Mouse (Mus musculus) liver, embryonic 12.5 days (tissue): ENCODE results near the gene Depp1. TPM values are rescaled to one million over a fixed set of nuclear protein-coding genes. Genes with fewer than 3 reads are reported as not detected.

Experiments used
- ATAC-seq: fragments of 200-750 bp; cut with Nextera tagmentation; 2 replicates; pipeline ENCODE4 v1.8.0; 2017; ENCODE audit warnings: moderate number of reproducible peaks, mild to moderate bottlenecking, moderate library complexity
- H3K27ac ChIP-seq: fragments of 300-500 bp; sonication (generic); 2 replicates; pipeline ENCODE4 v1.5.1; 2016; ENCODE audit warnings: mild to moderate bottlenecking
- H3K27me3 ChIP-seq: fragments of 300-500 bp; sonication (generic); replicated peaks from 2 replicates; pipeline ENCODE4 v1.6.1; 2016; ENCODE audit warnings: mild to moderate bottlenecking, moderate library complexity
- H3K36me3 ChIP-seq: fragments of 300-500 bp; sonication (generic); 2 replicates; pipeline ENCODE4 v1.6.1; 2016; ENCODE audit warnings: mild to moderate bottlenecking, moderate library complexity
- H3K4me1 ChIP-seq: fragments of 300-500 bp; sonication (generic); 2 replicates; pipeline ENCODE4 v1.6.1; 2016
- H3K4me2 ChIP-seq: fragments of 300-500 bp; sonication (generic); 2 replicates; pipeline ENCODE4 v1.6.1; 2016; ENCODE audit warnings: mild to moderate bottlenecking, moderate library complexity
- H3K4me3 ChIP-seq: fragments of 300-500 bp; sonication (generic); 2 replicates; pipeline ENCODE4 v1.5.1; 2016; ENCODE audit warnings: mild to moderate bottlenecking, moderate library complexity
- H3K9ac ChIP-seq: fragments of 300-500 bp; sonication (generic); 2 replicates; pipeline ENCODE4 v1.6.1; 2016; ENCODE audit warnings: mild to moderate bottlenecking, moderate library complexity
- H3K9me3 ChIP-seq: fragments of 300-500 bp; sonication (generic); replicated peaks from 2 replicates; pipeline ENCODE4 v1.6.1; 2016; ENCODE audit warnings: mild to moderate bottlenecking, moderate library complexity
- WGBS: fragments of 180-500 bp; shearing (Covaris S2); methylation state at CpG from one replicate; pipeline ENCODE4 v1.1.7; 2016; ENCODE audit not compliant: insufficient replicate concordance; 5-methylcytosine and 5-hydroxymethylcytosine counted together
- polyA plus RNA-seq: library from polyadenylated mRNA; unstranded; fragments of >200 nt; fragmentation: Nextera tagmentation; extraction: Ambion mirVana; gene quantifications from 2 replicates; pipeline ENCODE4 v1.2.1, GENCODE M21; 2016

The Depp1 gene
- polyA plus RNA-seq, 1 experiment from 2014 or later, result 2.2 TPM

- no peaks in the 10 kb centered on the region for H3K27me3 ChIP-seq
- H3K4me1 ChIP-seq, result peaks cover 16% of the 10 kb centered on the region
- peak; percentile 10; the same call in 1 of the 2 replicates for ATAC-seq
- H3K4me3 ChIP-seq, result 0 out of 2 replicates have a peak overlapping the region, but pooled peaks have one; percentile 4
- peak overlapping the region; percentile 10; the same call in 1 of the 2 replicates for H3K4me2 ChIP-seq
- no peak overlapping the region for H3K27ac ChIP-seq
- 48% methylated on average over 20 of the region's 20 CpGs for WGBS
- H3K9me3 ChIP-seq, result peaks cover 2% of the 10 kb centered on the region; the same call in 1 of the 2 replicates
- H3K9ac ChIP-seq, result no peak overlapping the region
- H3K36me3 ChIP-seq, result no peaks in the 10 kb centered on the region
Measured at GRCm38 (mm10) chr6:116651437-116652118, 1.2 kb downstream of the Depp1 start.

- no peak for ATAC-seq
- no peaks in the 10 kb centered on the region for H3K27me3 ChIP-seq
- H3K4me2 ChIP-seq, result no peak overlapping the region
- WGBS, result 55% methylated on average over 3 of the region's 3 CpGs
- peaks cover 7% of the 10 kb centered on the region; the same call in 1 of the 2 replicates for H3K9me3 ChIP-seq
- peaks cover 16% of the 10 kb centered on the region for H3K4me1 ChIP-seq
- H3K27ac ChIP-seq, result no peak overlapping the region
- no peak overlapping the region for H3K4me3 ChIP-seq
- no peak overlapping the region for H3K9ac ChIP-seq
- H3K36me3 ChIP-seq, result no peaks in the 10 kb centered on the region
Measured at GRCm38 (mm10) chr6:116653191-116653590, 2.8 kb downstream of the Depp1 start.

- Histone ChIP-seq H3K4me2 (no peak overlapping the region), H3K4me1 (peaks cover 16% of the 10 kb centered on the region), H3K27me3 (no peaks in the 10 kb centered on the region), H3K36me3 (no peaks in the 10 kb centered on the region), H3K9me3 (peaks cover 7% of the 10 kb centered on the region; the same call in 1 of the 2 replicates), H3K9ac (no peak overlapping the region), H3K27ac (no peak overlapping the region), H3K4me3 (no peak overlapping the region)
- 53% methylated on average over 9 of the region's 9 CpGs for WGBS
- 0 out of 2 replicates have a peak, but pooled peaks have one; percentile 16 for ATAC-seq
Measured at GRCm38 (mm10) chr6:116653684-116654454, 3.5 kb downstream of the Depp1 start.

- no peak overlapping the region for H3K4me3 ChIP-seq
- no peaks in the 10 kb centered on the region for H3K9me3 ChIP-seq
- 75% methylated on average over 2 of the region's 2 CpGs for WGBS
- H3K9ac ChIP-seq, result no peak overlapping the region
- no peak for ATAC-seq
- no peak overlapping the region for H3K27ac ChIP-seq
- H3K4me1 ChIP-seq, result no peaks in the 10 kb centered on the region
- H3K27me3 ChIP-seq, result no peaks in the 10 kb centered on the region
- no peak overlapping the region for H3K4me2 ChIP-seq
- no peaks in the 10 kb centered on the region for H3K36me3 ChIP-seq
Measured at GRCm38 (mm10) chr6:116663364-116663763, 13.0 kb downstream of the Depp1 start.

GRCm38 (mm10) chr6:116664031-116664430 is 13.6 kb downstream of the Depp1 start:
- H3K9ac ChIP-seq, result no peak overlapping the region
- H3K4me1 ChIP-seq, result no peaks in the 10 kb centered on the region
- 56% methylated on average over 6 of the region's 6 CpGs for WGBS
- no peak for ATAC-seq
- H3K27ac ChIP-seq, result no peak overlapping the region
- no peak overlapping the region for H3K4me2 ChIP-seq
- H3K9me3 ChIP-seq, result no peaks in the 10 kb centered on the region
- H3K36me3 ChIP-seq, result no peaks in the 10 kb centered on the region
- H3K27me3 ChIP-seq, result no peaks in the 10 kb centered on the region
- no peak overlapping the region for H3K4me3 ChIP-seq

GRCm38 (mm10) chr6:116664830-116665229 is 14.4 kb downstream of the Depp1 start:
- H3K4me3 ChIP-seq, result no peak overlapping the region
- 63% methylated on average over 3 of the region's 3 CpGs for WGBS
- no peak overlapping the region for H3K4me2 ChIP-seq
- H3K9ac ChIP-seq, result no peak overlapping the region
- no peaks in the 10 kb centered on the region for H3K4me1 ChIP-seq
- no peak for ATAC-seq
- H3K27me3 ChIP-seq, result no peaks in the 10 kb centered on the region
- no peak overlapping the region for H3K27ac ChIP-seq
- H3K9me3 ChIP-seq, result no peaks in the 10 kb centered on the region
- no peaks in the 10 kb centered on the region for H3K36me3 ChIP-seq

- H3K9me3 ChIP-seq, result no peaks in the 10 kb centered on the region
- H3K9ac ChIP-seq, result no peak overlapping the region
- no peak for ATAC-seq
- H3K36me3 ChIP-seq, result no peaks in the 10 kb centered on the region
- no peak overlapping the region for H3K4me2 ChIP-seq
- H3K27me3 ChIP-seq, result peaks cover 6% of the 10 kb centered on the region; the same call in 1 of the 2 replicates
- no peaks in the 10 kb centered on the region for H3K4me1 ChIP-seq
- WGBS, result 69% methylated on average over 12 of the region's 12 CpGs
- H3K4me3 ChIP-seq, result no peak overlapping the region
- no peak overlapping the region for H3K27ac ChIP-seq
Measured at GRCm38 (mm10) chr6:116666085-116666750, 15.8 kb downstream of the Depp1 start.

GRCm38 (mm10) chr6:116666892-116667291 is 16.5 kb downstream of the Depp1 start:
- Histone ChIP-seq H3K27ac (no peak overlapping the region), H3K4me1 (no peaks in the 10 kb centered on the region), H3K4me3 (no peak overlapping the region), H3K9me3 (no peaks in the 10 kb centered on the region), H3K36me3 (no peaks in the 10 kb centered on the region), H3K4me2 (no peak overlapping the region), H3K27me3 (peaks cover 11% of the 10 kb centered on the region), H3K9ac (no peak overlapping the region)
- WGBS, result 72% methylated on average over 3 of the region's 3 CpGs
- no peak for ATAC-seq

GRCm38 (mm10) chr6:116667382-116667781 is 17.0 kb downstream of the Depp1 start:
- Histone ChIP-seq H3K9ac (no peak overlapping the region), H3K36me3 (no peaks in the 10 kb centered on the region), H3K4me2 (no peak overlapping the region), H3K4me3 (no peak overlapping the region), H3K4me1 (no peaks in the 10 kb centered on the region), H3K27me3 (peaks cover 15% of the 10 kb centered on the region), H3K27ac (no peak overlapping the region), H3K9me3 (no peaks in the 10 kb centered on the region)
- 53% methylated on average over 3 of the region's 3 CpGs for WGBS
- ATAC-seq, result no peak

GRCm38 (mm10) chr6:116668682-116669470 is 18.5 kb downstream of the Depp1 start:
- H3K4me2 ChIP-seq, result no peak overlapping the region

GRCm38 (mm10) chr6:116670144-116670543 is 19.7 kb downstream of the Depp1 start:
- H3K36me3 ChIP-seq, result no peaks in the 10 kb centered on the region
- peaks cover 24% of the 10 kb centered on the region for H3K27me3 ChIP-seq
- H3K9me3 ChIP-seq, result no peaks in the 10 kb centered on the region
- no peak overlapping the region for H3K4me2 ChIP-seq
- peaks cover 21% of the 10 kb centered on the region for H3K4me1 ChIP-seq
- 49% methylated on average over 6 of the region's 6 CpGs for WGBS
- H3K9ac ChIP-seq, result no peak overlapping the region
- ATAC-seq, result no peak
- no peak overlapping the region for H3K27ac ChIP-seq
- H3K4me3 ChIP-seq, result no peak overlapping the region

More at GRCm38 (mm10) chr6:116668682-116669470, 18.5 kb downstream of the Depp1 start:
- Histone ChIP-seq H3K36me3 (no peaks in the 10 kb centered on the region), H3K9me3 (no peaks in the 10 kb centered on the region), H3K27me3 (peaks cover 24% of the 10 kb centered on the region), H3K27ac (no peak overlapping the region), H3K9ac (no peak overlapping the region), H3K4me1 (peaks cover 10% of the 10 kb centered on the region), H3K4me3 (no peak overlapping the region)
- 30% methylated on average over 11 of the region's 11 CpGs for WGBS
- ATAC-seq, result no peak; the same call in 1 of the 2 replicates
